8 mouse cellular contexts compared by ENCODE assay signal in genomic region chr9:96888742-96889344, GRCm38 (mm10). TPM values are rescaled to one million over a fixed set of nuclear protein-coding genes. Genes with fewer than 3 reads are reported as not detected.
DNase-seq lines count a peak whose midpoint lies in the region; ATAC-seq and TF ChIP-seq lines count a peak whose summit lies in the region.

No protein-coding gene starts in this region.

- H3K27me3 ChIP-seq in embryonic facial prominence, embryonic 14.5 days (replicated peaks; ENCODE audit: control insufficient read depth, insufficient read depth, low read length), result no peaks in the 10 kb centered on the region
- 0 out of 2 replicates have a peak, but pooled peaks cover 4% of the 10 kb centered on the region for H3K27me3 ChIP-seq in hindbrain, embryonic 12.5 days
- peaks cover 21% of the 10 kb centered on the region for H3K27me3 ChIP-seq in limb, embryonic 13.5 days

- H3K9me3 ChIP-seq in embryonic facial prominence, embryonic 14.5 days (ENCODE audit: control insufficient read depth, low read length), result no peaks in the 10 kb centered on the region
- no peaks in the 10 kb centered on the region for H3K9me3 ChIP-seq in hindbrain, embryonic 12.5 days (replicated peaks)
- no peaks in the 10 kb centered on the region for H3K9me3 ChIP-seq in limb, embryonic 13.5 days

- H3K9ac ChIP-seq in embryonic facial prominence, embryonic 14.5 days (ENCODE audit: low read depth, low read length), result peak overlapping the region; percentile 84
- peak overlapping the region; percentile 80 for H3K9ac ChIP-seq in hindbrain, embryonic 12.5 days
- H3K9ac ChIP-seq in limb, embryonic 13.5 days, result peak overlapping the region; percentile 87

- peak overlapping the region; percentile 86 for H3K27ac ChIP-seq in gastrocnemius, adult 2 months
- H3K27ac ChIP-seq in embryonic facial prominence, embryonic 14.5 days (replicated peaks; ENCODE audit: low read depth, low read length), result no peak overlapping the region
- peak overlapping the region; percentile 70 for H3K27ac ChIP-seq in hindbrain, embryonic 12.5 days
- H3K27ac ChIP-seq in limb, embryonic 13.5 days, result no peak overlapping the region

- peak overlapping the region; percentile 95 for H3K4me2 ChIP-seq in embryonic facial prominence, embryonic 14.5 days (ENCODE audit: low read depth, low read length)
- H3K4me2 ChIP-seq in hindbrain, embryonic 12.5 days (replicated peaks), result peak overlapping the region; percentile 91
- H3K4me2 ChIP-seq in limb, embryonic 13.5 days (replicated peaks), result peak overlapping the region; percentile 84

- intact Hi-C loops in gastrocnemius, adult 2 months (cut with DNase I), result loop anchor here (2.0 kb wide), 1 partner anchor 50 kb away; no protein-coding TSS in a partner anchor
- intact Hi-C loops in gastrocnemius, postnatal 14 days (cut with DNase I; ENCODE audit: low total_unique reads), result loop anchor here (2.0 kb wide), 1 partner anchor 48 kb away; no protein-coding TSS in a partner anchor

- H3K4me1 ChIP-seq in embryonic facial prominence, embryonic 14.5 days (ENCODE audit: control insufficient read depth, insufficient read depth, low read length), result peaks cover 6% of the 10 kb centered on the region; the same call in 1 of the 2 replicates
- peaks cover 75% of the 10 kb centered on the region for H3K4me1 ChIP-seq in hindbrain, embryonic 12.5 days
- H3K4me1 ChIP-seq in limb, embryonic 13.5 days, result peaks cover 30% of the 10 kb centered on the region

- peak; percentile 42 for DNase-seq in gastrocnemius, adult 2 months
- DNase-seq in gastrocnemius, postnatal 14 days, result no peak
- DNase-seq in ZHBTc4 (ENCODE audit: low read depth, low spot score), result peak; percentile 55
- no peak for DNase-seq in embryonic facial prominence, embryonic 14.5 days (ENCODE audit: low spot score)
- peak; percentile 49 for DNase-seq in urinary bladder, postnatal 14 days (ENCODE audit: low spot score)

- TF ChIP-seq CTCF in gastrocnemius, adult 2 months (IDR thresholded peaks at IDR 0.05), result no peak

- H3K4me3 ChIP-seq in gastrocnemius, adult 2 months, result peak overlapping the region; percentile 79
- H3K4me3 ChIP-seq in embryonic facial prominence, embryonic 14.5 days (ENCODE audit: low read depth, low read length), result peak overlapping the region; percentile 57
- peak overlapping the region; percentile 54 for H3K4me3 ChIP-seq in hindbrain, embryonic 12.5 days
- H3K4me3 ChIP-seq in limb, embryonic 13.5 days, result peak overlapping the region; percentile 70

- 0% methylated on average over 17 of the region's 37 CpGs for WGBS in embryonic facial prominence, embryonic 14.5 days
- WGBS in hindbrain, embryonic 12.5 days, result 0% methylated on average over 37 of the region's 37 CpGs
- WGBS in limb, embryonic 13.5 days, result under 1% methylated on average over 37 of the region's 37 CpGs

- no peaks in the 10 kb centered on the region for H3K36me3 ChIP-seq in embryonic facial prominence, embryonic 14.5 days (ENCODE audit: control insufficient read depth, insufficient read depth, low read length)
- H3K36me3 ChIP-seq in hindbrain, embryonic 12.5 days, result no peaks in the 10 kb centered on the region
- H3K36me3 ChIP-seq in limb, embryonic 13.5 days, result no peaks in the 10 kb centered on the region

- peak; percentile 35 for ATAC-seq in embryonic facial prominence, embryonic 14.5 days (ENCODE audit: low read depth)
- peak; percentile 41 for ATAC-seq in hindbrain, embryonic 12.5 days (ENCODE audit: low FRiP score)
- no peak; the same call in none of the 2 replicates for ATAC-seq in limb, embryonic 13.5 days (ENCODE audit: low FRiP score, low read depth)
- 0 out of 2 replicates have a peak, but pooled peaks have one; percentile 1 for ATAC-seq in monocyte, adult 5-6 weeks (replicated peaks; ENCODE audit: insufficient number of reproducible peaks, low FRiP score, low TSS enrichment, poor library complexity, severe bottlenecking)

RNA-seq across cellular contexts. Expression of gene Pxylp1, which starts 3.6 kb away (rescaled TPM):
- total RNA-seq in gastrocnemius, adult 2 months (2021), result 1 to 10 TPM in 1 of 2 experiments, under 1 TPM in 1; 0.36 to 2.7 TPM
- 1 to 10 TPM; 2.2 to 2.4 TPM for total RNA-seq in gastrocnemius, postnatal 14 days (2021)
- 31.4 and 34.7 TPM in 2 replicates for polyA plus RNA-seq in embryonic facial prominence, embryonic 14.5 days (2014; fragmentation: Nextera tagmentation; extraction: Ambion mirVana)
- polyA plus RNA-seq in hindbrain, embryonic 12.5 days (2016; fragmentation: Nextera tagmentation; extraction: Ambion mirVana), result 56.9 and 59.9 TPM in 2 replicates
- polyA plus RNA-seq in limb, embryonic 13.5 days (2015; fragmentation: Nextera tagmentation; extraction: Ambion mirVana), result 26.3 and 28.7 TPM in 2 replicates
- total RNA-seq in monocyte, adult 5-6 weeks (2017), result 6.8 to 21.3 TPM (median 8.5 TPM) in 3 replicates

Comparison
In these comparisons a context has a peak if more than half of its experiments do, and no peak if none do; other contexts are left out.
1. DNase-seq: peak in gastrocnemius, adult 2 months (single experiment), ZHBTc4 (single experiment) and urinary bladder, postnatal 14 days (single experiment); none in gastrocnemius, postnatal 14 days (single experiment) and embryonic facial prominence, embryonic 14.5 days (single experiment).
2. H3K27ac ChIP-seq: peak in gastrocnemius, adult 2 months (single experiment) and hindbrain, embryonic 12.5 days (single experiment); none in embryonic facial prominence, embryonic 14.5 days (single experiment) and limb, embryonic 13.5 days (single experiment).
3. Peak in every context shown above with its lines, with median percentiles within 50 percentile points of each other: H3K4me3 ChIP-seq, H3K4me2 ChIP-seq and H3K9ac ChIP-seq.